Mouse (Mus musculus): ENCODE data around the gene Lancl1. TPM values are rescaled to one million over a fixed set of nuclear protein-coding genes. Genes with fewer than 3 reads are reported as not detected.
A peak's percentile ranks its signal among the peaks of the same experiment; 100 is the strongest.

The Lancl1 gene
- polyA plus RNA-seq, 1 experiment from 2014 or later = 128 TPM

DNA sequence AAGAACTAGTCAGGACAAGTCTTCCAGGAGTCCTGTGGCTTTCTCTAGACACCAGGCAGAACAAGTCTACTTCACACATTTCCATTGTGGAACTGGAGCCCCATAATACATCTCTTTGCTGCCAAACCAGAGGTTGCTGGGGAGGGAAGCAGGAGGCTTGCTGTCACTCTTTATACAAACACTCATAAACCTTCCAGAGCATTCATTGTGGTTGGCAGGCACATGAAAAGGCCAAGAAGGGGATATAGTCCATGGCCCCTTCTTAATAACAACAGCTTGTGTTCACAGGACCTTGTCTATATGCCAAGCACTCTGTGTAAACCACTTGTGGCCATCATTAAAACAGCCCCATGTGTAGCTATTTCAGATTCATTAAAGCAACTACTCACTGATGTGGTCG lies 6.4 kb upstream of the Lancl1 start:
- no peak overlapping the region for H3K4me2 ChIP-seq (replicated peaks)
- H3K27me3 ChIP-seq = no peaks in the 10 kb centered on the region
- no peaks in the 10 kb centered on the region for H3K9me3 ChIP-seq (replicated peaks)
- H3K9ac ChIP-seq = no peak overlapping the region
- no peak for ATAC-seq (ENCODE audit: insufficient number of reproducible peaks, low FRiP score, low TSS enrichment, low read depth)
- H3K36me3 ChIP-seq = no peaks in the 10 kb centered on the region
- no peak overlapping the region for H3K4me3 ChIP-seq (replicated peaks)
- 29% methylated on average over 1 of the region's 1 CpGs for WGBS
- H3K4me1 ChIP-seq = no peaks in the 10 kb centered on the region
- H3K27ac ChIP-seq (replicated peaks) = no peak overlapping the region

DNA sequence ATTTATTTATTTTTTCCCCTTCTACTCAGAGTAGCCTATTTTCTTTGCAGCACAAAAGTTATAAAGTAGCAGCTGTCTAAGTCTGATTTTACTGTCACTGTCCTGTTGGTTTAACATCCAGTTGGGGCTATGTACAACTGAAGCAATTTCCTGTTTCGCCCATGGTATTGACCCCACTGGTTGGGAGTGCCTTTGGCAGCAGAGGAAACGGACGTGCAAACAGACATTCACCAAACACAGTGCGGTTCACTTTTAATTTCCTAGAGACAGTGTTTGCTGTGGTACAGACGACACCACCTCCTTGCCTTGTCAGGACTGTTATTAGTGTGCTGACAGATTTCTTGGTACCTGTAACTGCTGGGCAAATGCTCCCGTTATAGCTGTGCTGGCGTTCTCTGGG lies 3.9 kb upstream of the Lancl1 start:
- H3K9me3 ChIP-seq (replicated peaks) = no peaks in the 10 kb centered on the region
- H3K4me2 ChIP-seq (replicated peaks) = no peak overlapping the region
- H3K4me3 ChIP-seq (replicated peaks) = no peak overlapping the region
- no peak for ATAC-seq (ENCODE audit: insufficient number of reproducible peaks, low FRiP score, low TSS enrichment, low read depth)
- no peaks in the 10 kb centered on the region for H3K27me3 ChIP-seq
- 69% methylated on average over 7 of the region's 7 CpGs for WGBS
- H3K9ac ChIP-seq = no peak overlapping the region
- H3K27ac ChIP-seq (replicated peaks) = no peak overlapping the region
- H3K36me3 ChIP-seq = no peaks in the 10 kb centered on the region
- peaks cover 5% of the 10 kb centered on the region for H3K4me1 ChIP-seq

DNA sequence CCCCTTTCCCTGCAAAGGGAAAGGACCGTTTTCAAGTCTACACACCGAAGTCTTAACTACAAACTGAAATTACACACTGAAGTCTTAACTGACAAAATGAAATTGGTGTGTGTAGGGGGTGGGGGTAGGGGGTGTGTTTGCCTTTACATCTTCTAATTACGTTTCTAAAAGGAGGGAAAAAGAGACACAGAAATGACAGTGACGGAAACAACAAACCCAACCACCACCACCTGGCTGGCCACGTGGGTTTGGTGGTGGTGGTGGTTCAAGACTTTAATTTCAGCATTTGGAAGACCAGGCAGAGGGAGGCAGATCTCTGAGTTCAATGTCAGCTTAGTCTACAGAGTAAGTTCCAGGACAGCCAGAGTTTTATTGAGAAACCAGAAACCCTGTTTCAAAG lies 411 bp upstream of the Lancl1 start:
- Histone ChIP-seq H3K27me3 (no peaks in the 10 kb centered on the region), H3K4me2 (replicated peaks) (peak overlapping the region; percentile 64), H3K27ac (replicated peaks) (no peak overlapping the region), H3K36me3 (peaks cover 11% of the 10 kb centered on the region), H3K4me3 (replicated peaks) (peak overlapping the region; percentile 96), H3K9ac (peak overlapping the region; percentile 73; the same call in 1 of the 2 replicates), H3K4me1 (peaks cover 5% of the 10 kb centered on the region), H3K9me3 (replicated peaks) (no peaks in the 10 kb centered on the region)
- 1% methylated on average over 5 of the region's 5 CpGs for WGBS
- no peak for ATAC-seq (ENCODE audit: insufficient number of reproducible peaks, low FRiP score, low TSS enrichment, low read depth)

DNA sequence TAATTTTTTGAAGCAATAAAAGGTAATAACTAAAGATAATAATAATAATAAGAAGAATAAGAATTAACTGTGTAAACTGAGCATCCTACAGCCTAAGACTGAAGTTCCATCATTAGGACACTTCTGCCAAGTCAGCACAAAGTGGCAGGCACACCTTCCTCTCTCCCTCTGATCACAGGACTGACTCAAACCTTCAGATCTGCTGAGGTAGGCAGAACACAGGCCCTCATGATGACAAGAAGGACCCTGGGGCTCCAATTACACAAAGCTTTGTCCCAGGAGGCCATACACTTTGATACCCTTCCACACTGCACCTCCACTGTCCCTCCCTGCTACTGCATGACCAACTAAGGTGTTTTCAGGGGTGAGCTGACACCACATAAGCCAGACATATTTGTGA lies 1.5 kb downstream of the Lancl1 start:
- no peak for ATAC-seq (ENCODE audit: insufficient number of reproducible peaks, low FRiP score, low TSS enrichment, low read depth)
- Histone ChIP-seq H3K9me3 (replicated peaks) (no peaks in the 10 kb centered on the region), H3K4me1 (peaks cover 5% of the 10 kb centered on the region), H3K27ac (replicated peaks) (no peak overlapping the region), H3K4me2 (replicated peaks) (no peak overlapping the region), H3K4me3 (replicated peaks) (no peak overlapping the region), H3K27me3 (no peaks in the 10 kb centered on the region), H3K9ac (no peak overlapping the region), H3K36me3 (peaks cover 30% of the 10 kb centered on the region)

DNA sequence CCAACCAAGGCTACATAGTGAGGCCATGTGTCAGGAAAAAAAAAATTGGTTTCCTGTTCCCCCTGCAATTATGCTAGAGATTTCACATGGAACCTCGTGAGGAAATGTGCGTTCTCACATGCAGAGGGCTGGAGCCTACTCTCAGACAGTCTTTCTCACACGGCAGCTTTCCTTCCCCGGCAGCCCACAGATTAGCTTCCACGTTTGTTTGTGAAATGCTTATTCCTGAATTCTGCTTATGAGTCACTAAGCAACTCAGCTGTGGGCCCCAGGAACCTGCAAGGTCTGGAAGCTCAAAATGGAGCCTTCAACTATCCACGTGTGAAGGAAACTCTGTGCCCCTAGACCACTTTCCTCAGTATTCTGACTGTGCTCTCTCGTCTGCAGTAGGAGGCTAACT lies 5.4 kb downstream of the Lancl1 start:
- ATAC-seq (ENCODE audit: insufficient number of reproducible peaks, low FRiP score, low TSS enrichment, low read depth) = no peak
- 85% methylated on average over 7 of the region's 7 CpGs for WGBS
- H3K27ac ChIP-seq (replicated peaks) = no peak overlapping the region
- peaks cover 5% of the 10 kb centered on the region for H3K4me1 ChIP-seq
- no peak overlapping the region for H3K4me3 ChIP-seq (replicated peaks)
- no peak overlapping the region for H3K4me2 ChIP-seq (replicated peaks)
- no peaks in the 10 kb centered on the region for H3K27me3 ChIP-seq
- no peaks in the 10 kb centered on the region for H3K9me3 ChIP-seq (replicated peaks)
- H3K36me3 ChIP-seq = peaks cover 61% of the 10 kb centered on the region
- no peak overlapping the region for H3K9ac ChIP-seq

DNA sequence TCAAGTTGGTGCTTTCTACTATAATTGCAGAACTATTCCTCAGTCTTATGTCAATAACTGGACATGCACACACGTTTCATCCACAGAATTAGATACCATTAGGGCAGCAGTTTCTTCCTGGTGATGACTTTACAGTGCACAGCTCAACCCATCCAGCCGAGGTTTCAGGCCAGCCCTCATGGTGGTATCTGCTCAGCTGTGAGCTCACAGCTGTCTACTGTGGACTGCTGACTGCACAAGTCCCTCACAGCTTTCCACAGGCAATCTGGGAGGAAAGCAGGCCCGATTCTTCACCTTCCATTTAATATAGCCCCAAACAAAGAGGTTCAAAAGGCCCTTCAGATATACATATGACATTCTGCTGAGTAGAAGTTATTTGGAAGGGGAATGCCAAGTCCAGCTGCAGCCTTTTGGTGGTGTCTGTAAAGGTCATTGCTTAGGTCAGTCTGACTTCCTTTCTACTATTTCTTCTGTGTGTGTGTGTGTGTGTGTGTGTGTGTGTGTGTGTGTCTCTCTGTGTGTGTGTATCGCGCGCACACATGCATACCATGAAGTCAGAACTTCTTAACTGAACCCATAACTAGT lies 11.7 kb downstream of the Lancl1 start:
- no peak overlapping the region for H3K4me2 ChIP-seq (replicated peaks)
- H3K27ac ChIP-seq (replicated peaks) = no peak overlapping the region
- ATAC-seq (ENCODE audit: insufficient number of reproducible peaks, low FRiP score, low TSS enrichment, low read depth) = no peak
- no peaks in the 10 kb centered on the region for H3K27me3 ChIP-seq
- no peak overlapping the region for H3K4me3 ChIP-seq (replicated peaks)
- 88% methylated on average over 6 of the region's 6 CpGs for WGBS
- no peaks in the 10 kb centered on the region for H3K9me3 ChIP-seq (replicated peaks)
- no peak overlapping the region for H3K9ac ChIP-seq
- no peaks in the 10 kb centered on the region for H3K4me1 ChIP-seq
- H3K36me3 ChIP-seq = peaks cover 63% of the 10 kb centered on the region

DNA sequence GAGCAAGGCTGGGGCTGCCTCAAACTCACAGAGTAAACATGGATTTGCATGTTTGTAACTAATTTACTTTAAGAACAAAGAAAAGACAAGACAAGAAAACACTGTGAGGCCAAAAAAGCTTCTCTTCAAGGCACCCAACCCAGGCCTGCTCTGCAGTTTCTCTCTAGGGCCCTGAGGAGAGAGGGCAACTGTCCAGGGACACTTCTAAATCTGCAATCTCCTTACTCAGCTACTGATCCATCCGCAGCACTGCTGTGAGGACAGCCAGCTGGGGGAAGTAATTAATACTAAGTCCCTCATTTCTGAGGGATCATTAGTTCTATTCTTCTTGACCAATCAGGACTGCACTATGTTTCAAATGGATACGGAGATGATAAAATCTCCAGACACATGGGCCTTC lies 12.5 kb downstream of the Lancl1 start:
- Histone ChIP-seq H3K9ac (no peak overlapping the region), H3K4me2 (replicated peaks) (no peak overlapping the region), H3K9me3 (replicated peaks) (no peaks in the 10 kb centered on the region), H3K4me3 (replicated peaks) (no peak overlapping the region), H3K27ac (replicated peaks) (no peak overlapping the region), H3K36me3 (peaks cover 57% of the 10 kb centered on the region), H3K27me3 (no peaks in the 10 kb centered on the region), H3K4me1 (no peaks in the 10 kb centered on the region)
- no peak for ATAC-seq (ENCODE audit: insufficient number of reproducible peaks, low FRiP score, low TSS enrichment, low read depth)
- 77% methylated on average over 2 of the region's 2 CpGs for WGBS

DNA sequence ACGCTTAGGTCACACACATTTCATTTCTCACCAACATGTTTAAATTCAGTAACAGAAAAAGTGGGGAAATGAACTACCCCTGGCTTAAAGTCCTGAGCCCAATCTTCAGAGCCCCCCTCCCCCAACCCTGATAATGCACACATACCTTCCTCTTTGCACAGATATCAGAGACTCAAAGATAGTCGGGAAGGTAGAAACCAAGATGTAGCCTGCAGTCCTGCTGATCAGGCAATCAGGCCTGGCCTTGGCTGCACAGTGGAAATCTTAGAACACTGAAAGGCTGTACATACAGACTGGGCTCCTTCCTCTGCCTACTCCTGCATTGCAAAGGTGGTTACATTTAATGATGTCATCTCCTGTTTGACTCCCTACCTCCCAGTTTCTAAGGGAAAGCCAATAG lies 15.9 kb downstream of the Lancl1 start:
- ATAC-seq (ENCODE audit: insufficient number of reproducible peaks, low FRiP score, low TSS enrichment, low read depth) = no peak
- Histone ChIP-seq H3K36me3 (peaks cover 41% of the 10 kb centered on the region), H3K27me3 (no peaks in the 10 kb centered on the region), H3K27ac (replicated peaks) (no peak overlapping the region), H3K9ac (no peak overlapping the region), H3K4me3 (replicated peaks) (no peak overlapping the region), H3K4me1 (no peaks in the 10 kb centered on the region), H3K9me3 (replicated peaks) (no peaks in the 10 kb centered on the region), H3K4me2 (replicated peaks) (no peak overlapping the region)
- WGBS = 92% methylated on average over 2 of the region's 2 CpGs

DNA sequence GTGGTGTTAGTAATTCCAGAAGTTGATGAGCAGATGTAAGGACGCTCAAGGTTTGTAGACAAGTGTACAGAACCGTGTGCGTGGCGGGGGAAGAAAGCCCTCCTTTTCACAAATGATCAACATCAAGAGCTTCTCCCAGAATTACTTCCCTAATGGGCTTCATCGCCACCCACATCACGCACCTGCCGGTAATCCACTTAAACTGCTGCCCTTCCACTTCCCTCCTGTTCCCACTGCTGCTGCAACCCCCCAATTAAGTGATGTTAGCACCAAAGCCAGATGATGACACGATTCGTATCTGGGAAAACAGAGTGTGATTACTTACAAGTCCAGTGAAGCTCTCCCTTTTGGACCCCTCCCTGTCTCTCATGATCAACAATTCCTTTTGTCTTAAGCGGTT lies 16.6 kb downstream of the Lancl1 start:
- Histone ChIP-seq H3K9me3 (replicated peaks) (no peaks in the 10 kb centered on the region), H3K4me2 (replicated peaks) (no peak overlapping the region), H3K9ac (no peak overlapping the region), H3K27ac (replicated peaks) (no peak overlapping the region), H3K4me3 (replicated peaks) (no peak overlapping the region), H3K27me3 (no peaks in the 10 kb centered on the region), H3K36me3 (peaks cover 37% of the 10 kb centered on the region; the same call in 1 of the 2 replicates), H3K4me1 (no peaks in the 10 kb centered on the region)
- no peak for ATAC-seq (ENCODE audit: insufficient number of reproducible peaks, low FRiP score, low TSS enrichment, low read depth)
- 80% methylated on average over 10 of the region's 10 CpGs for WGBS

DNA sequence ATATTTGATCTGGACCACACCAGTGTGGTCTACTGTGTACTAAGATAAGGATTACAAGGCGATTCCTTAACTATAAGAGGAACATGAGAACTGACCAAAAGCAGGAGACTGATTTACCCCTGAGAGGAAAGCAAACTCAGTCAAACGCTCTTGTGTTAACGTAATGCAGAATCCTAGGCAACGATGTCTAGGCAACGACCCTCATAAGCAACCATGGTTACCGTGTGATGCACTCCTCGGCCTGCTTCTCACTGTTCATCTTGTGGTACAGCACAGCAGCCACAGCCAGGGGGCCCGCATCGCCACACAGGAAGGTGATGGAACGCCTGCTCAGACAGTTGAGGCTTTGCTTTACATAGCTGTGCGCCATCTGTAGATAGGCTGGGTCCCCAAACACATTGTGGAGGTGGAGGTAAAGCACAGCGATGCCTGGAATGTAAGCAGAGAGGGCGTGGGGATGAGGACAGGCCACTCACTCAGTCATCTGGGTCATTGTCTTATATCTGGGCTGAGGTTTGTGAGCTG lies 18.0 kb downstream of the Lancl1 start:
- Histone ChIP-seq H3K4me1 (no peaks in the 10 kb centered on the region), H3K4me3 (replicated peaks) (no peak overlapping the region), H3K4me2 (replicated peaks) (no peak overlapping the region), H3K27ac (replicated peaks) (no peak overlapping the region), H3K27me3 (no peaks in the 10 kb centered on the region), H3K9ac (no peak overlapping the region), H3K36me3 (peaks cover 25% of the 10 kb centered on the region; the same call in 1 of the 2 replicates), H3K9me3 (replicated peaks) (no peaks in the 10 kb centered on the region)
- no peak for ATAC-seq (ENCODE audit: insufficient number of reproducible peaks, low FRiP score, low TSS enrichment, low read depth)
- 84% methylated on average over 13 of the region's 13 CpGs for WGBS

DNA sequence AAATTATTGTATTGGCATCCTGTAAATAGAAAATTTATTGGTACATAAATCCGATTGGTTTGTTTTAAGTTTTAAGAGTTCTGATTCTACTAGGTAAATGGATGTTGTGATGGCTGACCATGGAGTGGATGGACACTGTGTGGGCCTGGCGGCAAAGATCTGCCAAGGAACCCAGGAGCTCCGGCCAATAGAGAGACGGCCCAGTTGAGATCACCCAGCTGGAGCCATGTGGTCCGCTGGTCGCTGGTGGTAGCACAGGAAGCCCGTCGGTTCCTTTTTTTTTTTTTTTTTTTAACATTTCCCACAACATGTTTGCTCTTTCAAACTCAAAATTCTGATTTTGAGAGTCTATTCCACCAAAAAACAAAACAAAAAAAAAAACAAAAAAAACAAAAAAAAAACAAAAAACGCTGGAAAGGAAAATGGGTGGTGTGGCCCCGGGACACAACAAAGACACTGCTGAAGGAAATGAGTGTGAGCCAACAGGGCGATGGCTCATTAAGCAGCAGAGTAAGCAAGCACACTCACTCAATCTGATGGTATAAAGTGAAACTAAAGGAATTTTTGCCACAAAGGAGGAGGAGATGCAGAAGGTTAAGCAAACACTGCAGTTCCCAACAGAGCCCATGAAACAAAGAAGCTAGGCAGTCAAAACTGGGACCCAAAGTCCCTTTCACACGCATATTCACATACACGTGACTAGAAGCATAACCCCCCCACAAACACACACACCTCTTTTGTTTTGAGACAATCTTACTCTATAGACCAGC lies 21.4 kb downstream of the Lancl1 start:
- ATAC-seq (ENCODE audit: insufficient number of reproducible peaks, low FRiP score, low TSS enrichment, low read depth) = no peak
- no peak overlapping the region for H3K4me2 ChIP-seq (replicated peaks)
- H3K9ac ChIP-seq = no peak overlapping the region
- H3K27ac ChIP-seq (replicated peaks) = no peak overlapping the region
- H3K27me3 ChIP-seq = no peaks in the 10 kb centered on the region
- no peak overlapping the region for H3K4me3 ChIP-seq (replicated peaks)
- WGBS = 91% methylated on average over 13 of the region's 13 CpGs
- no peaks in the 10 kb centered on the region for H3K4me1 ChIP-seq
- peaks cover 28% of the 10 kb centered on the region; the same call in 1 of the 2 replicates for H3K36me3 ChIP-seq
- no peaks in the 10 kb centered on the region for H3K9me3 ChIP-seq (replicated peaks)

DNA sequence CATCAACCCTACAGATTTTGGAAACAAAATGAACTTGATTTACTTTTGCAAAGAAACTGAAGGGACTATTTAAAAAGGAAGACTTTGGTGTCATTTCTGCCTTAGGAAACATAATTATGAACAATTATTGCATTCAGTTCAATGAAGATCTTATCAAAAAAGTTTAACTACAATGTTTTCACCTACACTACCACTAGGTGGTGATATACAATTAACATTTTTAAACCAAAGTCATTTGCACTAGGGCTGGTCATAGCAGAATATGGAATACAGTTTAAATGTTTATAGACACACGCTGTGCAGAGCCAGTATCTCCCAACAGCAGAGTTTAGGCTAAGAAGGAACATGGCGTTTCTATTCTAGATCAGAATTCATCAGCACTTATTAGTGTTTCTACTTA lies 24.5 kb downstream of the Lancl1 start:
- Histone ChIP-seq H3K9ac (no peak overlapping the region), H3K9me3 (replicated peaks) (no peaks in the 10 kb centered on the region), H3K4me2 (replicated peaks) (no peak overlapping the region), H3K4me1 (no peaks in the 10 kb centered on the region), H3K36me3 (peaks cover 15% of the 10 kb centered on the region; the same call in 1 of the 2 replicates), H3K27me3 (no peaks in the 10 kb centered on the region), H3K4me3 (replicated peaks) (no peak overlapping the region), H3K27ac (replicated peaks) (no peak overlapping the region)
- ATAC-seq (ENCODE audit: insufficient number of reproducible peaks, low FRiP score, low TSS enrichment, low read depth) = no peak
- 69% methylated on average over 2 of the region's 2 CpGs for WGBS

Data from embryonic facial prominence, embryonic 15.5 days (tissue).